Mouse (Mus musculus) limb, embryonic 12.5 days (tissue): ENCODE measurements around the gene Sbp. TPM values are rescaled to one million over a fixed set of nuclear protein-coding genes. Genes with fewer than 3 reads are reported as not detected.

Experiments
- ATAC-seq: fragments of 200-750 bp; cut with Nextera tagmentation; 2 replicates; pipeline ENCODE4 v1.8.0; 2017; ENCODE audit warnings: low read depth, moderate TSS enrichment; ENCODE audit not compliant: insufficient number of reproducible peaks, insufficient read depth, low FRiP score, low TSS enrichment
- H3K27ac ChIP-seq: fragments of 300-500 bp; sonication (generic); 2 replicates; pipeline ENCODE4 v1.5.1; 2016; ENCODE audit warnings: mild to moderate bottlenecking, moderate library complexity
- H3K27me3 ChIP-seq: fragments of 300-500 bp; sonication (generic); 2 replicates; pipeline ENCODE4 v1.6.1; 2016; ENCODE audit warnings: mild to moderate bottlenecking, moderate library complexity
- H3K36me3 ChIP-seq: fragments of 300-500 bp; sonication (generic); 2 replicates; pipeline ENCODE4 v1.6.1; 2016; ENCODE audit warnings: mild to moderate bottlenecking, moderate library complexity
- H3K4me1 ChIP-seq: fragments of 300-500 bp; sonication (generic); replicated peaks from 2 replicates; pipeline ENCODE4 v1.6.1; 2016
- H3K4me2 ChIP-seq: fragments of 300-500 bp; sonication (generic); 2 replicates; pipeline ENCODE4 v1.6.1; 2016; ENCODE audit warnings: mild to moderate bottlenecking, moderate library complexity
- H3K4me3 ChIP-seq: fragments of 300-500 bp; sonication (generic); replicated peaks from 2 replicates; pipeline ENCODE4 v1.5.1; 2016; ENCODE audit warnings: mild to moderate bottlenecking
- H3K9ac ChIP-seq: fragments of 300-500 bp; sonication (generic); replicated peaks from 2 replicates; pipeline ENCODE4 v1.6.1; 2016; ENCODE audit warnings: mild to moderate bottlenecking, moderate library complexity
- H3K9me3 ChIP-seq: fragments of 300-500 bp; sonication (generic); 2 replicates; pipeline ENCODE4 v1.6.1; 2016; ENCODE audit warnings: mild to moderate bottlenecking, moderate library complexity
- WGBS: fragments of 180-500 bp; shearing (Covaris S2); methylation state at CpG from one replicate; pipeline ENCODE4 v1.1.7; 2016; 5-methylcytosine and 5-hydroxymethylcytosine counted together
- polyA plus RNA-seq: library from polyadenylated mRNA; unstranded; fragments of >200 nt; fragmentation: Nextera tagmentation; extraction: Ambion mirVana; gene quantifications from 2 replicates; pipeline ENCODE4 v1.2.1, GENCODE M21; 2016

Sbp gene
- polyA plus RNA-seq, 1 experiment from 2014 or later = not detected

- H3K27me3 ChIP-seq = peaks cover 18% of the 10 kb centered on the region
- peak overlapping the region; percentile 59 for H3K4me2 ChIP-seq
- ATAC-seq = 0 out of 2 replicates have a peak, but pooled peaks have one; percentile 57
- no peaks in the 10 kb centered on the region for H3K9me3 ChIP-seq
- no peaks in the 10 kb centered on the region for H3K36me3 ChIP-seq
- no peak overlapping the region for H3K9ac ChIP-seq
- H3K4me1 ChIP-seq = peaks cover 8% of the 10 kb centered on the region; the same call in 1 of the 2 replicates
- no peak overlapping the region for H3K27ac ChIP-seq
- 62% methylated on average over 9 of the region's 9 CpGs for WGBS
- H3K4me3 ChIP-seq = peak overlapping the region; percentile 33; the same call in 1 of the 2 replicates
These were observed 51.5 kb downstream of the Sbp start for GRCm38 (mm10) chr17:23992789-23993553.

DNA sequence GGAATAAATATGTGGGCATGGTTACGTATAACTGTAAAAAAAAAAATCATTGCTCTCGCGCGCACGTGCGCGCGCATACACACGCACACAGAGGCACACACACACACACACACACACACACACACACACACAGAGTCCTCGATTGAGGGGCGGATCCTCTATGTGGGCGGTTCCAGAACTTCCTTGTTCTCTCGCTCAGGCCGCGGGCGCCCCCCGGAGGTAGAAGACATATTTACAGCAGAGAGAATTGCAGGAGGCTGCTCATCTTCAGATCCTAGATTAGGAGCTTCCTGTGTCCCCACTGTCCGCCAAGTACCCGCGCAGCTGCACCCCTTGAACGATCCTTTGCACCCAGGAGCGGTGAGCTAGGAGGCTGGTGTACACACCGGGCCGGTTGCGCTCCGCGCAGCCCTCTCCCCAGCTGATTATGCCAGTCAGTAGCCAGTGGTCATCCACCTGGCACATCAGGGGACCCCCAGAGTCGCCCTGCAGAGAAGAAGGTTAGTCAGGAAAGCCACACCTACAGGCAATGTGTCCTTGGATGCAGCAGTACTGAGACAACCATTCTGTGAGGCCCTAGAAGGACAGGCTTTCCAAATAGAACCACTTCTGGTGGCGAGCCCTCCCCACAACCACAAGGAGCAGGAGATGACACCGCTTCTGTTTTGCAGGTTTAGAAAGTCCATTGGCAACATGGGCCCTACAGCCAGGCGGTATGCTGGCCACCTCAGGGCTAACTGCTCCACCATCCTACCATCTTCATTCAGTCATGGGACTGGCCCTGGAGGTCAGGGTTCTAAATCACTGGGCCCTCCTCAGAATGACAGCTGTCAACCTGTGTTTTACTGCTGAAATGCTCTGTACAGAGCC lies 52.3 kb downstream of the Sbp start:
- Histone ChIP-seq H3K27me3 (peaks cover 21% of the 10 kb centered on the region), H3K4me2 (peak overlapping the region; percentile 59), H3K9me3 (no peaks in the 10 kb centered on the region), H3K9ac (peak overlapping the region; percentile 52), H3K4me1 (peaks cover 8% of the 10 kb centered on the region; the same call in 1 of the 2 replicates), H3K27ac (no peak overlapping the region), H3K4me3 (peak overlapping the region; percentile 33), H3K36me3 (no peaks in the 10 kb centered on the region)
- ATAC-seq = 0 out of 2 replicates have a peak, but pooled peaks have one; percentile 33
- WGBS = 14% methylated on average over 31 of the region's 31 CpGs

GRCm38 (mm10) chr17:23994667-23995066 lies 53.2 kb downstream of the Sbp start:
- Histone ChIP-seq H3K27ac (no peak overlapping the region), H3K4me1 (peaks cover 8% of the 10 kb centered on the region; the same call in 1 of the 2 replicates), H3K36me3 (no peaks in the 10 kb centered on the region), H3K27me3 (peaks cover 21% of the 10 kb centered on the region), H3K9me3 (no peaks in the 10 kb centered on the region), H3K9ac (no peak overlapping the region), H3K4me2 (no peak overlapping the region), H3K4me3 (no peak overlapping the region)
- 77% methylated on average over 7 of the region's 7 CpGs for WGBS
- ATAC-seq = no peak

Other genes with a start within 250 kb of the Sbp start
- gene 1520401A03Rik, start 218.9 kb upstream of the Sbp start, polyA plus RNA-seq = 1.8 and 2.5 TPM in 2 replicates
- 49.1 and 53.1 TPM in 2 replicates for gene Pkmyt1, start 215.3 kb upstream of the Sbp start, polyA plus RNA-seq
- gene Paqr4, start 200.8 kb upstream of the Sbp start, polyA plus RNA-seq = 11.6 and 13.6 TPM in 2 replicates
- 30.0 and 34.8 TPM in 2 replicates for gene Kremen2, start 195.8 kb upstream of the Sbp start, polyA plus RNA-seq
- gene Flywch1, start 170.1 kb upstream of the Sbp start, polyA plus RNA-seq = 136 and 140 TPM in 2 replicates
- 71.0 and 76.7 TPM in 2 replicates for gene Flywch2, start 155.6 kb upstream of the Sbp start, polyA plus RNA-seq
- gene Srrm2, start 151.1 kb upstream of the Sbp start, polyA plus RNA-seq = 639 and 703 TPM in 2 replicates
- 1,179 and 1,231 TPM in 2 replicates for gene Elob, start 112.5 kb upstream of the Sbp start, polyA plus RNA-seq
- gene Prss33, start 105.6 kb upstream of the Sbp start, polyA plus RNA-seq = not detected in 2 replicates
- not detected in 2 replicates for gene Prss32, start 97.8 kb upstream of the Sbp start, polyA plus RNA-seq
- gene Prss41, start 97.5 kb upstream of the Sbp start, polyA plus RNA-seq = 1.7 and 3.1 TPM in 2 replicates
- gene Prss21, start 73.6 kb upstream of the Sbp start, polyA plus RNA-seq = not detected in 2 replicates
- gene Dcpp1, start 60.8 kb upstream of the Sbp start, polyA plus RNA-seq = not detected in 2 replicates
- gene Dcpp2, start 60.8 kb upstream of the Sbp start, polyA plus RNA-seq = not detected in 2 replicates
- gene Dcpp3, start 24.2 kb upstream of the Sbp start, polyA plus RNA-seq = not detected in 2 replicates
- gene Sbpl, start 13.6 kb downstream of the Sbp start, polyA plus RNA-seq = not detected in 2 replicates
- gene Prss30, start 38.9 kb downstream of the Sbp start, polyA plus RNA-seq = not detected in 2 replicates
- 0.76 and 0.84 TPM in 2 replicates for gene Prss22, start 56.4 kb downstream of the Sbp start, polyA plus RNA-seq
- 0.17 TPM in 1 of 2 replicates, not detected in the other for gene Prss27, start 96.5 kb downstream of the Sbp start, polyA plus RNA-seq
- gene Kctd5, start 131.8 kb downstream of the Sbp start, polyA plus RNA-seq = 91.6 and 94.7 TPM in 2 replicates
- gene Pdpk1, start 209.3 kb downstream of the Sbp start, polyA plus RNA-seq = 38.5 and 39.1 TPM in 2 replicates
- 38.5 and 40.2 TPM in 2 replicates for gene Amdhd2, start 222.1 kb downstream of the Sbp start, polyA plus RNA-seq
- gene Atp6v0c, start 228.0 kb downstream of the Sbp start, polyA plus RNA-seq = 392 and 404 TPM in 2 replicates